Mouse (Mus musculus): ENCODE data around the gene Axdnd1. TPM values are rescaled to one million over a fixed set of nuclear protein-coding genes. Genes with fewer than 3 reads are reported as not detected.

Axdnd1 gene
- total and polyA plus RNA-seq, 2 experiments from 2014 or later, result not detected

GRCm38 (mm10) chr1:156437016-156437708 lies 16.2 kb upstream of the Axdnd1 start:
- no peaks in the 10 kb centered on the region for H3K4me1 ChIP-seq (ENCODE audit: control insufficient read depth, insufficient read depth)
- DNase-seq (ENCODE audit: low spot score) (no peak), ATAC-seq (ENCODE audit: insufficient read depth, low read depth) (no peak)
- no peak overlapping the region for H3K9ac ChIP-seq (replicated peaks; ENCODE audit: low read depth, low read length)
- H3K27me3 ChIP-seq (ENCODE audit: control insufficient read depth, insufficient read depth, low read length), result no peaks in the 10 kb centered on the region
- no peak overlapping the region for H3K4me3 ChIP-seq (ENCODE audit: low read depth, low read length)
- peaks cover 62% of the 10 kb centered on the region for H3K36me3 ChIP-seq (replicated peaks; ENCODE audit: control insufficient read depth, insufficient read depth, low read length)
- no peak overlapping the region for H3K4me2 ChIP-seq (ENCODE audit: low read depth, low read length)
- no peaks in the 10 kb centered on the region for H3K9me3 ChIP-seq (replicated peaks; ENCODE audit: control insufficient read depth, low read length)
- TF ChIP-seq EP300 (IDR thresholded peaks at IDR 0.05; ENCODE audit: low read depth) (no peak), CTCF (IDR thresholded peaks at IDR 0.05; ENCODE audit: low read depth) (no peak)
- 85% methylated on average over 8 of the region's 8 CpGs for WGBS
- H3K27ac ChIP-seq (ENCODE audit: low read depth), result no peak overlapping the region

DNA sequence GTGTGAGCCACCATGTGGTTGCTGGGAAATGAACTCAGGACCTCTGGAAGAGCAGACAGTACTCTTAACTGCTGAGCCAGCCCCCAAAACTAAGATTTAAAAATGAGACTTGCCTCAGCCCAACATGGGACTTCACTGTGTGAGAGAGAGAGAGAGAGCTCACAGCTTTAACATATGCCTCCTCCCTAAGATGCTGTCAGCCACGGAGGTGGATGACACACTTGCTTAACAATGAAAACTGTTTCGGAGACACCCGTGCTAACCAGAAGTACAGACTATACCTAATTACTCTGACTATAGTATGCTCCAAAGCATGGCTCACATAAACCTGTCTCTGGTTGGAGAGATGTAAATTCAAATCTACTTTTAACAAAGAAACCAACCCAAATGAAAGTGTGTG lies 12.5 kb upstream of the Axdnd1 start:
- no peak for ATAC-seq (ENCODE audit: insufficient read depth, low read depth)
- WGBS, result 86% methylated on average over 3 of the region's 3 CpGs
- peaks cover 53% of the 10 kb centered on the region for H3K36me3 ChIP-seq (replicated peaks; ENCODE audit: control insufficient read depth, insufficient read depth, low read length)

DNA sequence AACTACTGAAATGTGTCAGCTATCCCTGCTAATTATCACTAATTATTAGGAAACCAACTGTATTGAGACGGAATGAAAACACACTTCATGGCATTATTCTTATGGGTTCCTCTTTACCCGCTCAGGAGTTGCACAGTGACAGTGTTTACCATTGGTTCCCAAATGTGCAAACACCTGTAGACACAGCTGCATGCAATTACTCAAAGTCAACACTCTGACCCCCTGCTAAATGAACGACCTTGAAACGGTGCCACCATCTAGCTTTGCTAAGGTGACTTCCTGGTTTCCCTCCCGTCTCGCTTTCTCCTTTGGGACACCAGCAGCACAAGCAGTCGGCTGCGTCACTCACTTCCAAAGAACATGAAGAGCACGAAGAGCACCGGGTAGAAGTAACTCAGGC lies 11.5 kb upstream of the Axdnd1 start:
- ATAC-seq (ENCODE audit: insufficient read depth, low read depth), result no peak
- peaks cover 50% of the 10 kb centered on the region for H3K36me3 ChIP-seq (replicated peaks; ENCODE audit: control insufficient read depth, insufficient read depth, low read length)
- TF ChIP-seq CTCF (IDR thresholded peaks at IDR 0.05; ENCODE audit: low read depth), result no peak
- no peak for TF ChIP-seq EP300 (IDR thresholded peaks at IDR 0.05; ENCODE audit: low read depth)
- no peak overlapping the region for H3K9ac ChIP-seq (replicated peaks; ENCODE audit: low read depth, low read length)
- H3K4me1 ChIP-seq (ENCODE audit: control insufficient read depth, insufficient read depth), result no peaks in the 10 kb centered on the region
- DNase-seq (ENCODE audit: low spot score), result no peak
- H3K27ac ChIP-seq (ENCODE audit: low read depth), result no peak overlapping the region
- no peak overlapping the region for H3K4me3 ChIP-seq (ENCODE audit: low read depth, low read length)
- no peak overlapping the region for H3K4me2 ChIP-seq (ENCODE audit: low read depth, low read length)
- no peaks in the 10 kb centered on the region for H3K27me3 ChIP-seq (ENCODE audit: control insufficient read depth, insufficient read depth, low read length)
- H3K9me3 ChIP-seq (replicated peaks; ENCODE audit: control insufficient read depth, low read length), result no peaks in the 10 kb centered on the region
- 81% methylated on average over 10 of the region's 10 CpGs for WGBS

More for the DNA sequence above, 12.5 kb upstream of the Axdnd1 start:
- no peak for DNase-seq (ENCODE audit: low spot score)
- no peak overlapping the region for H3K27ac ChIP-seq (ENCODE audit: low read depth)
- H3K4me2 ChIP-seq (ENCODE audit: low read depth, low read length), result no peak overlapping the region
- H3K9ac ChIP-seq (replicated peaks; ENCODE audit: low read depth, low read length), result no peak overlapping the region
- H3K27me3 ChIP-seq (ENCODE audit: control insufficient read depth, insufficient read depth, low read length), result no peaks in the 10 kb centered on the region
- no peaks in the 10 kb centered on the region for H3K9me3 ChIP-seq (replicated peaks; ENCODE audit: control insufficient read depth, low read length)
- H3K4me3 ChIP-seq (ENCODE audit: low read depth, low read length), result no peak overlapping the region
- no peaks in the 10 kb centered on the region for H3K4me1 ChIP-seq (ENCODE audit: control insufficient read depth, insufficient read depth)
- no peak for TF ChIP-seq EP300 (IDR thresholded peaks at IDR 0.05; ENCODE audit: low read depth)
- TF ChIP-seq CTCF (IDR thresholded peaks at IDR 0.05; ENCODE audit: low read depth), result no peak

DNA sequence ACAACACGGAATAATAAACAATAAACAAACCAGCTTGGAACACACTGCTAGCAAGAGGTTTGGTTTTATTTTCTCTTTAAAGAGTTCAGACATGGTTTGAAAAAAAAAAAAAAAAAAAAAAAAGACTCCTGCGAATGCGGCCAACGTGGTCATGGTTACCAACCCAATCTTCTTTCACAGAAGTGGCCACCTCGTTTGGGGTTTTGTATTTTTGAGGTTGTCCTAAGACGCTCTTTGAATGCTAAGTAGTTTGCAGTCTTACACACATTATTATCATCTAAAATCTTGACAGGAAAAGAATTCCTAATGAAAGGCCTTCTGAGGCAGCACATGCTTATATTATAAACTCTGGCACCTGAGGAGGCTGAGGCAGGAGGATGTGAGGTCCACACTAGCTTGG lies 7.5 kb upstream of the Axdnd1 start:
- DNase-seq (ENCODE audit: low spot score) (no peak), ATAC-seq (ENCODE audit: insufficient read depth, low read depth) (no peak)
- Histone ChIP-seq H3K4me3 (ENCODE audit: low read depth, low read length) (no peak overlapping the region), H3K27ac (ENCODE audit: low read depth) (no peak overlapping the region), H3K9ac (replicated peaks; ENCODE audit: low read depth, low read length) (no peak overlapping the region), H3K4me1 (ENCODE audit: control insufficient read depth, insufficient read depth) (no peaks in the 10 kb centered on the region), H3K9me3 (replicated peaks; ENCODE audit: control insufficient read depth, low read length) (no peaks in the 10 kb centered on the region), H3K27me3 (ENCODE audit: control insufficient read depth, insufficient read depth, low read length) (no peaks in the 10 kb centered on the region), H3K36me3 (replicated peaks; ENCODE audit: control insufficient read depth, insufficient read depth, low read length) (0 out of 2 replicates have a peak, but pooled peaks cover 29% of the 10 kb centered on the region), H3K4me2 (ENCODE audit: low read depth, low read length) (no peak overlapping the region)
- no peak for TF ChIP-seq CTCF (IDR thresholded peaks at IDR 0.05; ENCODE audit: low read depth)
- WGBS, result 80% methylated on average over 6 of the region's 6 CpGs

DNA sequence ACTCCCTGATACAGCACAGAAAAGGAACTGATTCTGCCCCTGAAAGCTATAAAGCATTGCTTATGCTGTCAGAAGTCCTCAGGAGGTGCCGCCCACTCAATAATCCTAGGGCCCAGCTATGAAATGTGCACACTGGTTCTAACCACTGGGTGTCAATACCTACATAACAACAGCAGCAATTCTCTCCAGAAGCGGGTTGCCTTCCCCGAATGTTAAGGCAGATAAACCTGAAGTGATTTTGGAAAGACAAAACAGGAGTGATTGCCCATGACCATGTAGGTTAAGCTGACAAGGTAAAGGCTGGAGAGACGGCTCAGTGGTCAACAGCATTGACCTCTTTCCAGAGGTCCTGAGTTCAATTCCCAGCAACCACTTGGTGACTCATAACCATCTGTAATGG lies 4.8 kb upstream of the Axdnd1 start:
- Histone ChIP-seq H3K9me3 (replicated peaks; ENCODE audit: control insufficient read depth, low read length) (no peaks in the 10 kb centered on the region), H3K27ac (ENCODE audit: low read depth) (no peak overlapping the region), H3K36me3 (replicated peaks; ENCODE audit: control insufficient read depth, insufficient read depth, low read length) (0 out of 2 replicates have a peak, but pooled peaks cover 7% of the 10 kb centered on the region), H3K4me2 (ENCODE audit: low read depth, low read length) (no peak overlapping the region), H3K27me3 (ENCODE audit: control insufficient read depth, insufficient read depth, low read length) (no peaks in the 10 kb centered on the region), H3K4me1 (ENCODE audit: control insufficient read depth, insufficient read depth) (no peaks in the 10 kb centered on the region), H3K4me3 (ENCODE audit: low read depth, low read length) (no peak overlapping the region), H3K9ac (replicated peaks; ENCODE audit: low read depth, low read length) (no peak overlapping the region)
- TF ChIP-seq CTCF (IDR thresholded peaks at IDR 0.05; ENCODE audit: low read depth), result no peak
- TF ChIP-seq EP300 (IDR thresholded peaks at IDR 0.05; ENCODE audit: low read depth), result no peak
- no peak for ATAC-seq (ENCODE audit: insufficient read depth, low read depth)
- 88% methylated on average over 4 of the region's 4 CpGs for WGBS
- DNase-seq (ENCODE audit: low spot score), result no peak

GRCm38 (mm10) chr1:156424054-156424453 lies 3.1 kb upstream of the Axdnd1 start:
- 85% methylated on average over 3 of the region's 3 CpGs for WGBS
- Histone ChIP-seq H3K4me1 (ENCODE audit: control insufficient read depth, insufficient read depth) (no peaks in the 10 kb centered on the region), H3K9ac (replicated peaks; ENCODE audit: low read depth, low read length) (no peak overlapping the region), H3K36me3 (replicated peaks; ENCODE audit: control insufficient read depth, insufficient read depth, low read length) (no peaks in the 10 kb centered on the region), H3K4me2 (ENCODE audit: low read depth, low read length) (no peak overlapping the region), H3K9me3 (replicated peaks; ENCODE audit: control insufficient read depth, low read length) (no peaks in the 10 kb centered on the region), H3K27me3 (ENCODE audit: control insufficient read depth, insufficient read depth, low read length) (no peaks in the 10 kb centered on the region), H3K27ac (ENCODE audit: low read depth) (no peak overlapping the region), H3K4me3 (ENCODE audit: low read depth, low read length) (no peak overlapping the region)
- ATAC-seq (ENCODE audit: insufficient read depth, low read depth), result no peak
- no peak for DNase-seq (ENCODE audit: low spot score)
- no peak for TF ChIP-seq EP300 (IDR thresholded peaks at IDR 0.05; ENCODE audit: low read depth)
- TF ChIP-seq CTCF (IDR thresholded peaks at IDR 0.05; ENCODE audit: low read depth), result no peak

Measured in heart, postnatal 0 days (tissue).